Mouse (Mus musculus): ENCODE measurements around the gene Olfr1241. TPM values are rescaled to one million over a fixed set of nuclear protein-coding genes. Genes with fewer than 3 reads are reported as not detected.

The Olfr1241 gene
- total RNA-seq (2021), result not detected
- long read RNA-seq, experiment 1, result 0 reads
- long read RNA-seq, experiment 2, result 0 reads

DNA sequence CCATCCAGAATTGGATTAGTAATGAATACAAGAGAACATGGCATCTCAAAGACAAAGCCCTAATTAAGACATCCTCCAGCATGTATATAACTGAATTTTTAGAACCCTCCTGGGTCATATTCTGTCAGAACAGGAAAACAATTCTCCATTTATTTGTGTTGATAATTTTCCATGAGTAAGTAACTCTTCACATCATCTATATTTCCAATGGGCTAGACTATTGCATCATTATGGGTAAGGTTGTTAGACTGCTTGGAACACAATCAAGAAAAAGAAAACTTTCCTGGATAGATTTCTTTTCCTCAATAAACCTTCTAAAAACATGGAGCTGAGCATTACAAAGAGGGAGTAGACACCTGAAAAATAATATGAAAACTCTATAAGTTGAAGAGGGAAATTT lies at the start of gene Olfr1241:
Gene Olfr1241, minus strand, starts transcription at position 101 of the 400 bp plus-strand sequence.
- DNase-seq (ENCODE audit: low spot score), result no peak

- no peak for DNase-seq (ENCODE audit: low spot score)
Measured at GRCm38 (mm10) chr2:89531387-89531786, 44.5 kb upstream of the Olfr1241 start, which contains the start of gene Olfr1243. Olfr1243 (minus strand) TSS chr2:89531487.

DNA sequence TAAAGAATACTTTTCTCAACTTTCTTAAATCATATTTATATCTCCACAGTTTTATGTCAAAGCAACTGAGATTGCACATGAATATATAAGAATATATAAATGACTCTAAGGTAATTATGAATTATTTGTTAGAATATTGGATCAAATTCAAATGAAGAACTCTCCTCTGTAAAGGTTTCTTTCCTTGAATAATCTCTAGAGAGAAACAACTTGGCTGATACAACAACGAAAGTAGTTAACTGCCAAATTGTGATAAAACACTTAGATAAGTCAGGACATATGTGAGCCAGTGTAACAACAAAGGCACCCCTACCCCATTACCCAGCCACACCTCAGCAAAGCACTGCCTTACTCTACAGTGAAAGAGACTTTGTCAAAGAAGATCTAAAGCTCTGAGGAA lies 11.3 kb upstream of the Olfr1241 start, which contains the start of gene Olfr1242:
Gene Olfr1242, minus strand, starts transcription at position 101 of the 400 bp plus-strand sequence.
- no peak for DNase-seq (ENCODE audit: low spot score)

GRCm38 (mm10) chr2:89442900-89443299 lies 44.0 kb downstream of the Olfr1241 start, which contains the start of gene Olfr1240:
Olfr1240 (minus strand) TSS chr2:89443000.
- no peak for DNase-seq (ENCODE audit: low spot score)

Other genes starting within 250 kb of the Olfr1241 start
- gene Olfr1228, start 233.1 kb downstream of the Olfr1241 start, total RNA-seq (2021), result not detected
- gene Olfr1229, start 199.1 kb downstream of the Olfr1241 start, total RNA-seq (2021), result not detected
- gene Olfr1230, start 189.9 kb downstream of the Olfr1241 start, total RNA-seq (2021), result not detected
- not detected for gene Olfr1231, start 180.1 kb downstream of the Olfr1241 start, total RNA-seq (2021)
- gene Olfr1232, start 157.5 kb downstream of the Olfr1241 start, total RNA-seq (2021), result not detected
- gene Olfr1233, start 144.7 kb downstream of the Olfr1241 start, total RNA-seq (2021), result not detected
- gene Olfr1234, start 122.3 kb downstream of the Olfr1241 start, total RNA-seq (2021), result not detected
- not detected for gene Olfr1238, start 77.5 kb downstream of the Olfr1241 start, total RNA-seq (2021)
- gene Olfr1239, start 66.7 kb downstream of the Olfr1241 start, total RNA-seq (2021), result not detected
- gene Olfr1240, start 44.1 kb downstream of the Olfr1241 start, total RNA-seq (2021), result not detected
- not detected for gene Olfr1242, start 11.2 kb upstream of the Olfr1241 start, total RNA-seq (2021)
- not detected for gene Olfr1243, start 44.4 kb upstream of the Olfr1241 start, total RNA-seq (2021)
- gene Olfr1245, start 91.3 kb upstream of the Olfr1241 start, total RNA-seq (2021), result not detected
- not detected for gene Olfr1246, start 106.0 kb upstream of the Olfr1241 start, total RNA-seq (2021)
- under 1 TPM in 1 of 2 experiments, not detected in 1; 0.05 TPM for gene Olfr1247, start 127.0 kb upstream of the Olfr1241 start, total RNA-seq (2021)
- gene Olfr1248, start 131.1 kb upstream of the Olfr1241 start, total RNA-seq (2021), result not detected
- not detected for gene Olfr1249, start 147.9 kb upstream of the Olfr1241 start, total RNA-seq (2021)
- gene Olfr1250, start 174.3 kb upstream of the Olfr1241 start, total RNA-seq (2021), result not detected
- gene Olfr1251, start 184.8 kb upstream of the Olfr1241 start, total RNA-seq (2021), result not detected
- gene Olfr1252, start 237.9 kb upstream of the Olfr1241 start, total RNA-seq (2021), result not detected